Mouse (Mus musculus) MEL (cell line): ENCODE data around the gene Pacsin2.

Source experiments
- CTCF ChIP-seq, 3 experiments: IDR thresholded peaks in 2 of 3; conservative IDR thresholded peaks in 1 of 3; 2 replicates each; pipeline ENCODE4 v1.5.1; 2011 to 2012; ENCODE audit warnings: low read length in 3 of 3, low read depth in 2 of 3, mild to moderate bottlenecking in 2 of 3, improper control_type of control experiment in 1 of 3, inconsistent platforms in 1 of 3, mixed read lengths in 1 of 3, moderate library complexity in 1 of 3; ENCODE audit not compliant: control insufficient read depth in 1 of 3, insufficient read depth in 1 of 3, poor library complexity in 1 of 3, severe bottlenecking in 1 of 3
- GATA1 ChIP-seq: IDR thresholded peaks from 2 replicates; pipeline ENCODE4 v1.6.1; 2011; ENCODE audit warnings: low read depth, low read length, improper control_type of control experiment
- POLR2AphosphoS2 ChIP-seq: IDR thresholded peaks from 2 replicates; pipeline ENCODE4 v1.6.1; 2011; ENCODE audit warnings: low read length, improper control_type of control experiment
- POLR2AphosphoS5 ChIP-seq: IDR thresholded peaks from 2 replicates; pipeline ENCODE4 v1.6.1; 2012; ENCODE audit warnings: low read depth, borderline replicate concordance, mild to moderate bottlenecking, inconsistent platforms, low read length, moderate library complexity, mixed read lengths
- RCOR1 ChIP-seq: IDR thresholded peaks from 2 replicates; pipeline ENCODE4 v1.6.1; 2012; ENCODE audit warnings: low read depth, mild to moderate bottlenecking, inconsistent platforms, low read length, improper control_type of control experiment
- SIN3A ChIP-seq: IDR thresholded peaks from 2 replicates; pipeline ENCODE4 v1.6.1; 2012; ENCODE audit warnings: low read length, improper control_type of control experiment, inconsistent platforms
- TAL1 ChIP-seq: IDR thresholded peaks from 2 replicates; pipeline ENCODE4 v1.6.1; 2012; ENCODE audit warnings: mild to moderate bottlenecking, inconsistent platforms, low read length, moderate library complexity, mixed read lengths
- TCF12 ChIP-seq: IDR thresholded peaks from 2 replicates; pipeline ENCODE4 v1.6.1; 2014; ENCODE audit warnings: low read depth, mild to moderate bottlenecking, inconsistent platforms, low read length, improper control_type of control experiment, moderate library complexity
- UBTF ChIP-seq: IDR thresholded peaks from 2 replicates; pipeline ENCODE4 v1.6.1; 2012; ENCODE audit warnings: low read depth, mild to moderate bottlenecking, inconsistent platforms, low read length, improper control_type of control experiment, moderate library complexity, borderline replicate concordance; ENCODE audit not compliant: insufficient read depth
- ZC3H11A ChIP-seq: IDR thresholded peaks from 2 replicates; pipeline ENCODE4 v1.6.1; 2012; ENCODE audit warnings: low read depth, mild to moderate bottlenecking, inconsistent platforms, low read length, improper control_type of control experiment

DNA sequence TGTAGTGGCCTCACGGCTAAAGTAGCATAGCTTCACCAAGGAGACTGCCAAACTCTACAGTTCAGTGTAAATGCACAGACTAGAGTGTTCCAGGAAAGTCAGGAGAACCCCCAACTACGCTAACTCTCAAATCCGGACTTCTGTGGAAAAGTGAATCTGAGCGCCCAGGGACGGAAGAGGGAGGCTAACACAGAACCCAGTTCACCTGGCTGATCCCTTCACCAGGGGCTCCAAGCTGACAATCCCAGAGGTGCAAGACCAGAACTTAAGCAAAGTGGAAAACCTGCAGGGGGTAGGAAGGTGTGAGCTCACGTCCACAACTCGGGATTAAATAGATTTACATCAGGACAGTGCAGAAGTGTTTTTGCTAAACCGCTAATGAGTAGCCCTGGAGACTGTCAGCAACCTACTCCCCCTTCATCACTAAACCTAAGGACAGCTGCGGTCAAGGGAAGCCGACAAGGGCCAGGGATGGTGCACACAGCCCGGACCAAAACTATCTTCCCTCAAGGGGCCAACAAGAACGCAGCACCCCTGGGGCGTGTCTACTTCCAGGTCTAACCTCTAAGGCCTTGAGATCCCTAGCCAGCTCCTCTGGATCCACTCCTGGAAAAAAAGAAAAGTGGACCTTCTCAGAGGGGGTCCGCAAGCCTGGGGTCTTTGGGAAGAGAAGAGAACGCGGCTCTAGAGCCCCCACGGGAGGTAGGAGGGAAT, 880 bp downstream of the Pacsin2 start:
- TF ChIP-seq UBTF (no peak), TCF12 (no peak), ZC3H11A (no peak), POLR2AphosphoS5 (no peak), CTCF (IDR thresholded peaks at IDR 0.05 in 2 of 3, conservative IDR thresholded peaks at IDR 0.05 in 1 of 3; ENCODE audit: control insufficient read depth in 1 of 3, insufficient read depth in 1 of 3, low read depth in 2 of 3, low read length in 3 of 3, poor library complexity in 1 of 3, severe bottlenecking in 1 of 3) (no peak), POLR2AphosphoS2 (no peak), SIN3A (no peak; the same call in 1 of the 2 replicates), TAL1 (no peak), RCOR1 (no peak), GATA1 (no peak)
